Mouse (Mus musculus) forebrain, embryonic 11.5 days (tissue): Measurements from ENCODE around the gene Sept7. TPM values are rescaled to one million over a fixed set of nuclear protein-coding genes. Genes with fewer than 3 reads are reported as not detected.
"Not testable (repeated sequence)": the region's sequence is repeated elsewhere in the genome, so short reads cannot be mapped to it uniquely, and the experiment has no call there.

Experiments
- ATAC-seq: fragments of 200-750 bp; cut with Nextera tagmentation; replicated peaks from 2 replicates; pipeline ENCODE4 v1.8.0; 2017; ENCODE audit warnings: moderate TSS enrichment; ENCODE audit not compliant: low FRiP score
- DNase-seq: peaks from one replicate; pipeline ENCODE4 v3.0.0-alpha.2; 2017; ENCODE audit warnings: low spot score
- H3K27ac ChIP-seq: fragments of 300-500 bp; sonication (generic); 2 replicates; pipeline ENCODE4 v1.5.1; 2014; ENCODE audit warnings: low read depth, low read length
- H3K27me3 ChIP-seq: fragments of 300-500 bp; sonication (generic); 2 replicates; pipeline ENCODE4 v1.6.1; 2014; ENCODE audit warnings: mild to moderate bottlenecking, low read length, mixed read lengths; ENCODE audit not compliant: control insufficient read depth, insufficient read depth
- H3K36me3 ChIP-seq: fragments of 300-500 bp; sonication (generic); 2 replicates; pipeline ENCODE4 v1.6.1; 2014; ENCODE audit warnings: mild to moderate bottlenecking, low read length, moderate library complexity, mixed read lengths; ENCODE audit not compliant: control insufficient read depth, insufficient read depth
- H3K4me1 ChIP-seq: fragments of 300-500 bp; sonication (generic); replicated peaks from 2 replicates; pipeline ENCODE4 v1.6.1; 2014; ENCODE audit warnings: low read length, mixed read lengths; ENCODE audit not compliant: control insufficient read depth, insufficient read depth
- H3K4me2 ChIP-seq: fragments of 300-500 bp; sonication (generic); 2 replicates; pipeline ENCODE4 v1.6.1; 2014; ENCODE audit warnings: low read depth, mild to moderate bottlenecking, low read length, moderate library complexity, mixed read lengths; ENCODE audit not compliant: severe bottlenecking
- H3K4me3 ChIP-seq: fragments of 300-500 bp; sonication (generic); 2 replicates; pipeline ENCODE4 v1.5.1; 2014; ENCODE audit warnings: low read depth, low read length
- H3K9ac ChIP-seq: fragments of 300-500 bp; sonication (generic); 2 replicates; pipeline ENCODE4 v1.6.1; 2014; ENCODE audit warnings: low read length
- H3K9me3 ChIP-seq: fragments of 300-500 bp; sonication (generic); 2 replicates; pipeline ENCODE4 v1.6.1; 2016; ENCODE audit warnings: low read length, mixed read lengths; ENCODE audit not compliant: control insufficient read depth
- WGBS: fragments of 180-500 bp; shearing (Covaris S2); extraction: QIAGEN DNeasy Blood & Tissue Kit; methylation state at CpG from one replicate; pipeline ENCODE4 v1.1.7; 2014; 5-methylcytosine and 5-hydroxymethylcytosine counted together
- polyA plus RNA-seq: library from polyadenylated mRNA; unstranded; fragments of >200 nt; fragmentation: Nextera tagmentation; extraction: Ambion mirVana; gene quantifications from 2 replicates; pipeline ENCODE4 v1.2.1, GENCODE M21; 2014

The Sept7 gene
- polyA plus RNA-seq, 1 experiment from 2014 or later: 288 TPM

DNA sequence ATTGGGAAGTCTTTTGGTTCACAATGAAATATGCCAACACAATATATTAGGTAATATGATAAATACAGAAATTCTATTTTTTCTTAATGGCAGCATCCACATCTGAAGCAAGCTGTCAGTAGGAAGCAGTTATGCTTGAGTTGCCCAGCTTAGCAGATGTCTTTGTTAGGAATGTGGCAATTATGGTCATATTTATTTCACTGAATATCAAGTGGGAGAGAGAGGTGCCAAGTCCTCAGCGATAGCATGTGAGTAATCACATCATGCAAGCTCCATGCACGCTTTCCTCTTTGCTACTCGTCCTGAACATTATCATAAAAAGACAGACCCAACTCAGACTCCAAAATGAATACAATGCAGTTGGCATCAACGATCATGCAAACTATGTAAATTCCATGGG is 27.3 kb upstream of the Sept7 start:
- no peak overlapping the region for H3K4me2 ChIP-seq
- ATAC-seq: no peak
- no peak overlapping the region for H3K27ac ChIP-seq
- no peaks in the 10 kb centered on the region for H3K27me3 ChIP-seq
- no peaks in the 10 kb centered on the region for H3K36me3 ChIP-seq
- WGBS: 86% methylated on average over 4 of the region's 4 CpGs
- H3K4me3 ChIP-seq: no peak overlapping the region
- no peaks in the 10 kb centered on the region for H3K9me3 ChIP-seq
- H3K9ac ChIP-seq: no peak overlapping the region
- DNase-seq: no peak
- H3K4me1 ChIP-seq: no peaks in the 10 kb centered on the region

DNA sequence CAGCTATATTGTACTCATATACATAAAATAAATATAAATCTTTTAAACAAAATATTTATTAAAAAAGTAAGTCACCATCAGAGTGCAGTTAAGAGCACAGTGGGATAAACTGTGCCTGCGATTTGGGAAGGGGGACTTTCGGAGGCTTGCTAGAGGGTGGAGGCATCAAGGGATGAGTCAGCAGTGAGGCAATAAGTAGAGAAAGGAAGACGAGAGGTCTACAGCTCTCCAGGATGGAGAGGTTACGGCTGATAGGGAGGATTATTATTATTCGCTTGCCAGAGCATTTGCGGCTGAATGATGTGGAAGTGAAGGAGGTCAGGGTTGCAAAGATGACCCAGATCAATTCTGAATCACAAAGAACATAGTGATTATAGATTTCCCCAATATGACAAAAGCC is 22.5 kb upstream of the Sept7 start:
- H3K4me2 ChIP-seq: no peak overlapping the region
- no peak overlapping the region for H3K4me3 ChIP-seq
- DNase-seq: no peak
- no peak overlapping the region for H3K27ac ChIP-seq
- H3K9ac ChIP-seq: no peak overlapping the region
- no peak for ATAC-seq
- 87% methylated on average over 6 of the region's 6 CpGs for WGBS
- H3K9me3 ChIP-seq: no peaks in the 10 kb centered on the region
- H3K36me3 ChIP-seq: no peaks in the 10 kb centered on the region
- H3K4me1 ChIP-seq: no peaks in the 10 kb centered on the region
- H3K27me3 ChIP-seq: no peaks in the 10 kb centered on the region

DNA sequence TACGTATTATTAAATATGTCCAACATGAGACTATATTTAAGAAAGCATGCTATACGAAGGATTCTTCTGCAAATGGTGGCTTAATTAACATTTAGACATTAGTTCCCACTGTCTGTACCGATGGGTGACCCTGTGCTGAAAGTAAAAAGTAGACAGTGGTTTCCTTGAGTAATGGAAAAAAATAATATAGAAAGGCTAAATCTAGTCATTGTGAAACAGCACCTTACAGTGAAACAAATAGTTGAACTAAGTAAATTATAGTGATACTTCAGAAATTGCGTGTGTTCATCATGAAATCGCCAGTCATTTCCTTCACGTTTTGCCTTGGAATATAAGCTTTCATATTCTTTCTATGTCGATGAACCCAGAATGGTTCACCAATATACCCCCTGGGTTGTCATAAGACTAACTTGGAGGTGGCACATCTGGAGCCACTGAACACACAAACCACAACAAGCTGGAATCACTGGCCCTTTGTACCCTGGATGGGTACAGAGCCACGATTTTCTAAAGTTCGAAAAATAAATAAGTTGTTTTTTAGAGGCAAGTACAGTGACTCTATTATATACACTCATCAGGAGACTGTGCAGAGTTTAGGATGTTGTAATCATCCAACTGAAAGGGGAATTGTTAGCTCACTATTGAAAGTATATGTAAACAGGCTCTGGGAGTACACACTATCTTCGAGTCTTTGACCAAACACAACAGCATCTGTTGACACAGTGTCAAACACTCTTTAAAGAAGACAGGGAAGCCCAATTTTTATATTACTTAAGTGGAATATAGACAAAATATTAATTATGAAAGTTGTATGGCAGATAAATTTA is 21.8 kb upstream of the Sept7 start:
- Histone ChIP-seq H3K27me3 (no peaks in the 10 kb centered on the region), H3K4me2 (no peak overlapping the region), H3K9ac (no peak overlapping the region), H3K9me3 (no peaks in the 10 kb centered on the region), H3K36me3 (no peaks in the 10 kb centered on the region), H3K4me1 (no peaks in the 10 kb centered on the region), H3K27ac (no peak overlapping the region), H3K4me3 (no peak overlapping the region)
- 90% methylated on average over 10 of the region's 10 CpGs for WGBS
- DNase-seq (no peak), ATAC-seq (no peak)

DNA sequence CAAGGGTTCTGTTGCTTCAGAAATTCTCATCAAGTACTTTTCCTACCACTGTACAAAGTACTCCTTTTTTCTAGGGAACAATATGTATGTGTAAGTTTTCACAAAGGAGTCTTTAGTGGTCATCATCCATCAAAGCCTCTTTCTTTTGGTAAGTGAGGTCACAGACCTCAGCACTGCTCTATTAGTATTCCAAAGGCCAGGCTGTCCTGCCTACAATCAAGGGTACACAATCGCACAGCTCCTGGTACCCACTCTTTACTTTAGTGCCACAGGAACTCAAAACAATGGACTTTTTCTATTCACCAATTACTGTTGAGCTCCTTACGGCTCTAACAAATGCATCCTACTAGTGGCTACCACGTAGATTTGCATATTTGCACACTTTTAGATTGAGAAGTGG is 11.2 kb upstream of the Sept7 start:
- no peak overlapping the region for H3K27ac ChIP-seq
- no peaks in the 10 kb centered on the region for H3K4me1 ChIP-seq
- no peak overlapping the region for H3K9ac ChIP-seq
- H3K36me3 ChIP-seq: no peaks in the 10 kb centered on the region
- H3K27me3 ChIP-seq: no peaks in the 10 kb centered on the region
- no peak overlapping the region for H3K4me2 ChIP-seq
- H3K4me3 ChIP-seq: no peak overlapping the region
- ATAC-seq: no peak
- no peaks in the 10 kb centered on the region for H3K9me3 ChIP-seq
- 54% methylated on average over 3 of the region's 3 CpGs for WGBS
- DNase-seq: no peak

DNA sequence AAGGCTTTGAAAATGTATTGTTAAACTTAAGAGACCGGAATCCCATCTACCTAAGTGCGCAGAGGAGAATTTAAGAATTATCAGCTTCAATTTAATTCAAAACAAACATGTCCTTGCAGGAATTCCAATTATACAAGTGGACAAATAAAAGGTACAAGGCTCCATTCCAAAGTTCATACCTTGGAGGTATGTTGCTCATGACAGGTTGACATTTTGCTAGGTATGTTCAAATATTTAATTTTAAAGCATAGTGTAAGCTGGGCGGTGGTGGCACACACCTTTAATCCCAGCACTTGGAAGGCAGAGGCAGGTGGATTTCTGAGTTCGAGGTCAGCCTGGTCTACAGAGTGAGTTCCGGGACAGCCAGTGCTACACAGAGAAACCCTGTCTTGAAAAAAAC is 10.5 kb upstream of the Sept7 start:
- H3K36me3 ChIP-seq, H3K4me3 ChIP-seq, H3K27ac ChIP-seq, H3K9me3 ChIP-seq, DNase-seq, H3K4me2 ChIP-seq, H3K4me1 ChIP-seq, ATAC-seq, H3K9ac ChIP-seq, H3K27me3 ChIP-seq: not testable (repeated sequence)
- WGBS: 88% methylated on average over 5 of the region's 5 CpGs

DNA sequence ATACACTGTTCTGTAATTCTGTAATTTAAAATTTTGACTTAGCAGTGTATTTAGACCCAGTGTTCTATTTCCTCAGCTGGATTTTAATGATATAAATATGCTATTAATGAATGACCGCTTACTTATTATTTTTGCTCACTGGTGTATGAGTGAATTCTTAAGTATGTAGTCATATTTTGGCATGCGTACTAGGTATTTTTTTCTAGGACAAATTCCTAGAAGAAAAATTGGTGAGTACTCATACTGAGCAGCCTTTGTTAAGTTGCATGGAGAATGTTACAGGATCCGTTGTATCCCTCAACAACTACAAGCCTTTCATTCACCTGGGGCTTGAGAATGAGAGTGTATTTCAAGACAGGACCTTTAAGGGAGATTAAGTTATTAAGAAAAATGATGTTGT is 10.0 kb upstream of the Sept7 start:
- no peak for DNase-seq
- 93% methylated on average over 3 of the region's 3 CpGs for WGBS

DNA sequence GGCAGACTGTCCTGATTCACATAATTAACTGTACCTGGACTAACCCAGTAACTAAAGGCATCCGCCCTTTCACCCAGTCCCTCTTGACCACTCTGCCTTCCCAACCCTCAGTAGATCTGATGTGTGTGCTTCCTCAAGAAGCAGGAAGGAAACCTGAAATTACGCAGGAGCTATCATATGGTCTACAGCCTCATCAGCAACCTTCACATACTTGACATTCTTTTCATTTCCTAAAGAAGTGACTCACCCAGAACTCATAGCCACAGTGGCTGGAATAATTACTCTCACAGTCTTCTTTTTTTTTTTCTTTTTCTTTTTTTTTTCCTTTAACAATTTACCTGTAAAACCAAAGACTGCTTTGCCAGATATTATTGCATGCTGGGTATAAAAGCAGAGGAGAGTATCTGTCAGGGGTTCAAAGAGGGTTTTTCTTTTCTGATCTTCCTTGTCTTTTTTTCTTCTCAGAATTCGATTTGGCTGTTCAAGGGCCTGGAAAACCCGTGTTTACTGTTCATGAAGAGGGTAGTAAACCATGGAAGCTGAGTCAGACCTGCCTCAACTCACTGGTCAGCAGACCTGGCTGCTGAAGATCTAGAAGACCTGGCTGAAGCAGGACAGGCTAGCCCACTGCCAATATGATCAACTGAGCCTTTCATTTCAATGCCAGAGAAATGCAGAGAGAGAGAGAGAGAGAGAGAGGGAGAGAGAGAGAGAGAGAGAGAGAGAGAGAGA is 8.1 kb upstream of the Sept7 start:
- Histone ChIP-seq H3K9me3 (no peaks in the 10 kb centered on the region), H3K4me1 (no peaks in the 10 kb centered on the region), H3K4me3 (no peak overlapping the region), H3K9ac (no peak overlapping the region), H3K27me3 (no peaks in the 10 kb centered on the region), H3K4me2 (no peak overlapping the region), H3K27ac (no peak overlapping the region), H3K36me3 (no peaks in the 10 kb centered on the region)
- no peak for DNase-seq
- 82% methylated on average over 4 of the region's 4 CpGs for WGBS
- no peak for ATAC-seq

More for the DNA sequence above, 10.0 kb upstream of the Sept7 start:
- H3K27me3 ChIP-seq: no peaks in the 10 kb centered on the region
- no peak overlapping the region for H3K4me3 ChIP-seq
- H3K9ac ChIP-seq: no peak overlapping the region
- H3K27ac ChIP-seq: no peak overlapping the region
- no peak overlapping the region for H3K4me2 ChIP-seq
- ATAC-seq: no peak
- no peaks in the 10 kb centered on the region for H3K36me3 ChIP-seq
- no peaks in the 10 kb centered on the region for H3K4me1 ChIP-seq
- no peaks in the 10 kb centered on the region for H3K9me3 ChIP-seq

DNA sequence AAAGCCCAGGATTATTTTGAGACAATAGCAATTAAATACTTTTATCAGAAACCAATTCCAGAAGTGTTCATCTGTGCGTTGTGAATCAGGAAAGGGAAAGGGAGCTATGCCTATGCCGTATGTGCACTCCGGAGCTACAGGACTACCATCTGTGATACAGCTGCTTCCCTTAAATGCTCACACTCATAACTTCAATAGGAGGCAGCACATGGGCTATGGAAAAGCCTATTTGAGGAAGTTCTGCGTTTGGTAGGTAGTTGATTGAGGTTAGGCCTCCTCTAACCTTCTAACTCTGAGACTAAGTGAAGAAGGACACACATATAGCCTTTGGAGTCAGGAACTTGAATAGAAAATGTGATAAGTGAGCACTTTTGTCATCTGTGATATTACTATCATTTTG is 7.1 kb upstream of the Sept7 start:
- ATAC-seq: no peak
- no peak overlapping the region for H3K9ac ChIP-seq
- WGBS: 83% methylated on average over 4 of the region's 4 CpGs

More for the DNA sequence above, 7.1 kb upstream of the Sept7 start:
- no peak for DNase-seq
- Histone ChIP-seq H3K27ac (no peak overlapping the region), H3K9me3 (no peaks in the 10 kb centered on the region), H3K27me3 (no peaks in the 10 kb centered on the region), H3K4me1 (no peaks in the 10 kb centered on the region), H3K4me2 (no peak overlapping the region), H3K36me3 (no peaks in the 10 kb centered on the region), H3K4me3 (no peak overlapping the region)
